Mouse (Mus musculus) macrophage (primary cell): ENCODE measurements around the gene Prpf31. TPM values are rescaled to one million over a fixed set of nuclear protein-coding genes. Genes with fewer than 3 reads are reported as not detected.

ENCODE experiments used
- H3K27ac ChIP-seq: fragments of 350-480 bp; formaldehyde crosslinking; 2 replicates; pipeline ENCODE4 v1.9.0; 2021
- H3K36me3 ChIP-seq: fragments of 350-480 bp; formaldehyde crosslinking; 2 replicates; pipeline ENCODE4 v1.9.0; 2021; ENCODE audit errors: inconsistent target
- H3K4me3 ChIP-seq: fragments of 350-480 bp; formaldehyde crosslinking; 2 replicates; pipeline ENCODE4 v1.9.0; 2021; ENCODE audit errors: inconsistent target
- H3K79me2 ChIP-seq: fragments of 350-480 bp; formaldehyde crosslinking; 2 replicates; pipeline ENCODE4 v1.9.0; 2021; ENCODE audit errors: inconsistent target
- WGBS: methylation state at CpG from one replicate; pipeline ENCODE4 v1.1.7; 2026; ENCODE audit warnings: inconsistent platforms; ENCODE audit not compliant: missing documents; 5-methylcytosine and 5-hydroxymethylcytosine counted together
- polyA plus RNA-seq: library from polyadenylated mRNA; stranded (reverse); fragments of 250-400 nt; gene quantifications from 3 replicates; pipeline ENCODE4 v1.2.4, GENCODE M21; 2018; ENCODE audit warnings: inconsistent platforms

Prpf31 gene
- polyA plus RNA-seq, 1 experiment from 2014 or later = 40.2 TPM

DNA sequence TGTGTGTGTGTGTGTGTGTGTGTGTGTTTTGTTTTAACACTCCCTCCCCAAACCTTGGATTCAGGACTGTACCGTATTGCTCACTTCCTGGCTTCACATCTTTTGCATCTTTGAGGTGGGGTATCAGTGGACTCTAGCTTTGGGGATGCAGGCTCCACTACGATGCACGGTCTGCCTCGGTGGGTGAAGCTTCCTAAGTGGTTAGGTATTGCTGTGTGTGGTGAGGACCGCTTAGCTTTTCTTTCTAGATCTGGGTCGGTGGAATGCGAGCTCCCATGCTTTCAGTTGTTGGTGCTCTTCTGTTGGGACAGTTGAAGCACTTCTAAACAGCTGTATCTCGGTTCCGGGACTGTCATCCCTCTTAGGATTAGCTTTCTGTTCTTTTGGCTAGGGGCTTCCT, 16.4 kb downstream of the Prpf31 start:
- peak overlapping the region; percentile 58 for H3K4me3 ChIP-seq
- peak overlapping the region; percentile 42 for H3K27ac ChIP-seq
- 19% methylated on average over 8 of the region's 9 CpGs for WGBS
- peaks cover 47% of the 10 kb centered on the region for H3K79me2 ChIP-seq
- peaks cover 16% of the 10 kb centered on the region for H3K36me3 ChIP-seq

DNA sequence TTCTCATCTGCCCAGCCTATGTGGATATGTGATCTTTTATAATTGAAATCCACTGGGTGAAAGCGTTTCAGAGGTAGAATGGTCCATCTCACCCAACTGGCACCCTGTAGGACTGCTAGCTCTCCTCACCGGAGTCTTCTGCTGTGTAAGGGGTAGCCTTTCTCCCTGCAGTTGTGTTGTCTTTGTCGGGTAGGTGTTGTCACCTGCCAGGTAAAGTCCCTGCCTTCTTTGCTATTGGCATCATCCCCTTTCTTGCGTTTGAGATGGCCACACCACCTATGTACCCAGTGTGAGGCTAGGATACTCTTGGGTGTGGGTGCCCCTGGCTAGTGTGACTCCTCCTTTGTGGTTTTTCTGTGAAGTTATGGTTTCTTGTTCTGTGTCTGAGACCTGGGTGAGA, 16.9 kb downstream of the Prpf31 start:
- H3K79me2 ChIP-seq = peaks cover 47% of the 10 kb centered on the region
- H3K4me3 ChIP-seq = peak overlapping the region; percentile 58
- H3K27ac ChIP-seq = no peak overlapping the region
- WGBS = 63% methylated on average over 4 of the region's 4 CpGs
- peaks cover 16% of the 10 kb centered on the region for H3K36me3 ChIP-seq

DNA sequence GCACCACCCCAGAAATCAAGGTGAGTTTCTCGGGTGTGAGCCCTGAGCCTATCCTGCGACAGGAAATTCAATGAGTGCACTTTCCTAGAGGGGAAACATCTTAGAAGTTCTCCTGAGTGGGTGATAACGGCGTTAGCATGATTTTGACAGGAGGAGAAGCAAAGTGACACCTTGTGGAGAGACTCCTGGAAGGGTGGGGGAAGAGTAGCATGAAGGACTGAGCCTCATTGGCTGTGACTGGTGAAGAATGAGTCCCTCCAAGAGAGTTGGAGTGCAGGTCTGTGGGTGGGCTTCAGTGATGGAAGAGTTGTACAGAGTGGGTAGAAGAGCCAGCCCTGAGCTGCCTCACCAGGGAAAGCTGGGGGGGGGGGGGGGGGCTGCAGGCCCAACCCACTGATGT, 27.2 kb downstream of the Prpf31 start:
- H3K79me2 ChIP-seq = no peaks in the 10 kb centered on the region; the same call in 1 of the 2 replicates
- WGBS = 100% methylated on average over 4 of the region's 4 CpGs
- peaks cover 90% of the 10 kb centered on the region for H3K36me3 ChIP-seq
- no peak overlapping the region for H3K4me3 ChIP-seq
- no peak overlapping the region for H3K27ac ChIP-seq

DNA sequence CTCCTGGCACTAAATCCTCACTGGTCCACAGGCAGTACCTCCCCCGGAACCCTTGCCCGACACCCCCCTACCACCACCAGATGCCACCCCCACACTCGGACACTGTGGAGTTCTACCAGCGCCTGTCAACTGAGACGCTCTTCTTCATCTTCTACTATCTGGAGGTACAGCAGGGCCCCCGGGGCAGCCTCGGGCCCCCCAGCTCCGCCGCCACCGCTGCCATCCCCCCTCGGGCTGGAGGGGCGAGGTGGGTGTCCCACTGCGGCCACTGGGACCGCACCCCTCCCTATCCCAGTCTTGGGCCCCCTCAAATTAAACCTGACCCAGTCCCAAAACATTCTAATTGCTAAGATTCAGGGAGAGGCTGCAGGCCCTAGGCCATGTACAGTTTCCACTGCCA, 28.8 kb downstream of the Prpf31 start:
- 100% methylated on average over 2 of the region's 14 CpGs for WGBS
- no peak overlapping the region for H3K27ac ChIP-seq
- peaks cover 83% of the 10 kb centered on the region for H3K36me3 ChIP-seq
- peaks cover 8% of the 10 kb centered on the region for H3K79me2 ChIP-seq
- no peak overlapping the region for H3K4me3 ChIP-seq

DNA sequence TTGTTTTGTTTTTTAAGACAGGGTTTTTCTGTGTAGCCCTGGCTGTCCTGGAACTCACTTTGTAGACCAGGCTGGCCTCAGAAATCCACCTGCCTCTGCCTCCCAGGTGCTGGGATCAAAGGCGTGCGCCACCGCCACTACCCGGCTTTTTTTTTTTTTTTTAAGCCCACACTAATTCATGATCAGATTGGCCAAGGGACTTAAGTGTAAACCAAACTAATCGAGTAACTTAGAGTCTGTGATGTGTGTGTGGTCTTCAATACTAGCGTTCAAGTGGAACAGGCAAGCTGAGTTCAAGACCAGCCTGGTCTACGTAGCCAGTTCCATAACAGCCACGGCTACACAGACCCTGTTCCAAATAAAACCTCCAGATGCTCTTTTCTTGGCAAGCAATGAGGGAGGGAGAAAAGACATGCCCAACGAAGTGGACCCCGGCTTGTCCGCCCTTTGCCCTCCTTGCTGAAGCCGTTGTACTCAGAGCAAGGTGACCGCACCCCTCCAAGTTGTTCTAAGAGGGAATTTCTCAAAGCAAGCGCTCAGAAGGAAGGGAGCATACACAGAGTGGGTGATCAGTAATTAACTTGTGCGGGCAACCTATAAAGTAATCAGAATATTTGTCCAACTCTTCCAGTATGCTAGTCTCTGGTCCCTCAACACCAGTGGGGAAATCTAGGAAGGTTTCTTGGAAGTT, 34.9 kb downstream of the Prpf31 start:
- peaks cover 23% of the 10 kb centered on the region for H3K79me2 ChIP-seq
- peak overlapping the region; percentile 79 for H3K4me3 ChIP-seq
- H3K36me3 ChIP-seq = peaks cover 29% of the 10 kb centered on the region
- WGBS = 29% methylated on average over 15 of the region's 15 CpGs
- peak overlapping the region; percentile 53 for H3K27ac ChIP-seq

GRCm38 (mm10) chr7:3665215-3666114, 35.7 kb downstream of the Prpf31 start, which contains the start of gene Leng1:
Gene Leng1 (minus strand): TSS chr7:3665840.
- Histone ChIP-seq H3K79me2 (peaks cover 23% of the 10 kb centered on the region), H3K36me3 (peaks cover 21% of the 10 kb centered on the region; the same call in 1 of the 2 replicates), H3K4me3 (peak within 1 kb of the TSS; percentile 79), H3K27ac (peak within 1 kb of the TSS; percentile 65)
- 3% methylated on average over 45 of the region's 45 CpGs for WGBS

GRCm38 (mm10) chr7:3666921-3667391, 37.2 kb downstream of the Prpf31 start:
- 44% methylated on average over 14 of the region's 14 CpGs for WGBS
- peaks cover 8% of the 10 kb centered on the region; the same call in 1 of the 2 replicates for H3K36me3 ChIP-seq
- H3K27ac ChIP-seq = no peak overlapping the region
- H3K4me3 ChIP-seq = no peak overlapping the region
- H3K79me2 ChIP-seq = peaks cover 23% of the 10 kb centered on the region

DNA sequence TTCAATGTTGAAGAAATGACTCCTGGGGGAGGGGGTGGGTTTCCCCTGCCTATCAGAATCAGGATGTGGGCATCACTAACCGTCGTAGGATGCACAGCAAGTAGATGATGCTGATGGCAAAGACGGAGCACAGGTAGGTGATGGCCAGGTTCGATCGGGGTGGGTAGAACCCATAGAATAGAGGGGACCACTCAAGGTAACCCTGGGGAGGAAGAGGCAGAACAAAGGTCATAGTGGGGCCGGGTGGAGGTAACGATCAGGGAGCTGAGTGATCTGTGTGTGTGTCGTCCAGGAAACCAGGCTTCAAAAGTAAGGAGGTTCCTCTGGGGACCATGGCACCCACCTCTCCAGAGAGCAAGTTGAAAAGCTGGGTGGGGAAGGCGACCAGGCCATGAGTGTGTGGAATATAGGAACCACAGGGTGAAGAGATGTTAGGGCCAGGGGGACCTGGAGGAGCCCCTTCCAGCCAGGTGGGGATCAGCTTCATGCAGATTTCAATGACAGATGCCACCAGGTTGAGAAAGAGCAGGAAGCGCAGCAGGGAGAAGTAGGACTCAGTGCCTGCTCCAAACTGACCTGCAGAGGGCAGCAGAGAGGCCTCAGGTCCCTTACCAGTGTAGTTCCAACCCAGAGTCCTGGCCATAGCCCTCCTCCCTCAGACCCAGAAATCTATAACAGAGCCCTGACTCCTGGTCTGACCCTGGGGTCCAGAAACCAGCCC, 44.9 kb downstream of the Prpf31 start:
- Histone ChIP-seq H3K36me3 (no peaks in the 10 kb centered on the region), H3K79me2 (no peaks in the 10 kb centered on the region), H3K27ac (no peak overlapping the region), H3K4me3 (no peak overlapping the region)
- 75% methylated on average over 10 of the region's 10 CpGs for WGBS

- 73% methylated on average over 3 of the region's 3 CpGs for WGBS
- Histone ChIP-seq H3K79me2 (no peaks in the 10 kb centered on the region), H3K36me3 (no peaks in the 10 kb centered on the region), H3K4me3 (no peak overlapping the region), H3K27ac (no peak overlapping the region)
Observed at GRCm38 (mm10) chr7:3675228-3675548, 45.4 kb downstream of the Prpf31 start.

- WGBS = 89% methylated on average over 12 of the region's 12 CpGs
- no peaks in the 10 kb centered on the region for H3K36me3 ChIP-seq
- H3K4me3 ChIP-seq = no peak overlapping the region
- no peak overlapping the region for H3K27ac ChIP-seq
- no peaks in the 10 kb centered on the region for H3K79me2 ChIP-seq
Observed at GRCm38 (mm10) chr7:3676371-3676770, 46.6 kb downstream of the Prpf31 start.

- WGBS = 82% methylated on average over 8 of the region's 9 CpGs
Observed at GRCm38 (mm10) chr7:3677342-3677741, 47.6 kb downstream of the Prpf31 start, which contains the start of gene Tmc4. Gene Tmc4 (minus strand): TSS chr7:3677553.

DNA sequence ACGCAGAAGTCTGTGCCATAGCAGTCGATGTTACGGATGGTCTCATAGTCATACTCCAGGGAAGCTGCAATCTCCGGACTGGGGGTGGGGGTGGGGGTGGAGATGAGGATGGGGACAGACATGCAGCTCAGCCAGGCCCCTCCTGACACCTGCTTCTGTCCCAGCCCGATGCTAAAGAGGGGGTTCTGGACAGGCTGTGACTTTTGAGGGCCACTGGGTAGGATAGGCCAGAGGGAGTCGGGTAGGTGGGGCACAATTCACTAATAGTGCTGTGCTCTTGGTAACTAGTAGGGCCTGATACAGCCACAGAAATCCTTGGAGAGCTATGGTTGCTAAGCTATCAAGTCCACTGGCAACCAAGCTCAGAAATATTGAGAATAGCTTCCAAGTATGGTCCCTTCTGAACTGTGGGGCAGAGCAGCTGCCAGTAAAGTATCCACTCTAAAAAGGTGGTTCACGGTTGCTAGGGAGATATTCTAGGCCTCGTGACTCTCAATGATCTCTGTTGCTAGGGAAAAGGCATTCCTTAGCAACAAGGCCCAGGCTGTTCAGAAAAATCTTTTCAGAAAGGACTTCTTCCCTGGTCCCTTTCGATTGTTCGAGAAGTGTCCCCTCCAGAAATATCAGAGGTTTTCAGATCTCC, 54.2 kb downstream of the Prpf31 start:
- Histone ChIP-seq H3K36me3 (0 out of 2 replicates have a peak, but pooled peaks cover 8% of the 10 kb centered on the region), H3K4me3 (no peak overlapping the region), H3K79me2 (no peaks in the 10 kb centered on the region), H3K27ac (no peak overlapping the region)
- 94% methylated on average over 10 of the region's 10 CpGs for WGBS

More at GRCm38 (mm10) chr7:3677342-3677741, 47.6 kb downstream of the Prpf31 start, which contains the start of gene Tmc4:
- Histone ChIP-seq H3K27ac (no peak within 1 kb of the TSS), H3K79me2 (no peaks in the 10 kb centered on the region), H3K4me3 (no peak within 1 kb of the TSS), H3K36me3 (no peaks in the 10 kb centered on the region)

GRCm38 (mm10) chr7:3684698-3685097, 54.9 kb downstream of the Prpf31 start:
- Histone ChIP-seq H3K4me3 (no peak overlapping the region), H3K27ac (no peak overlapping the region), H3K79me2 (no peaks in the 10 kb centered on the region), H3K36me3 (0 out of 2 replicates have a peak, but pooled peaks cover 8% of the 10 kb centered on the region)
- 99% methylated on average over 8 of the region's 8 CpGs for WGBS
